Mouse (Mus musculus) embryonic fibroblast, embryonic 13.5 days (primary cell): ENCODE data around the gene Zfpm1.

Experiments
- CTCF ChIP-seq: IDR thresholded peaks from 2 replicates; pipeline ENCODE4 v1.5.1; 2011; ENCODE audit warnings: mild to moderate bottlenecking, control low read depth, low read length, moderate library complexity, borderline replicate concordance; ENCODE audit not compliant: insufficient read depth
- POLR2A ChIP-seq: IDR thresholded peaks from 2 replicates; pipeline ENCODE4 v1.6.1; 2011; ENCODE audit warnings: low read depth, mild to moderate bottlenecking, control low read depth, low read length, moderate library complexity

DNA sequence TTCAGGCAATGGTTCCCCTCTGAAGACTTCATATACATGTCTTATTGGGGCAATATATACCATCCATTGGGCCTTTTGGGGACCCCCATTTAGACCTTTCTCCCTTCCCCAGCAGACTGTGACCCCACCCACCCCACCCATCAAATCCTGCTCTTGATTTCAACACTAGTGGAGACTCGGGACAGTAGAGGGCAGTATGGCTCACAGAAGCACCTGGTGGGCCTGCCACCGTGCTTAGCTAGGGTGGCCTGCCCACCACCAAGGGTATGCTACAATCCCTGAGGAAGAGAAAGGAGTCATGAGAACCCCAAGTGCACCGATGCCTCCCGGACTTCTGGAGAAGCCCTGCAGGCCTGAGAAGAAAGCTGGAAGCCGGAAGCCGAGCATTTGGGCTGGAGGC lies 56.9 kb downstream of the Zfpm1 start:
- TF ChIP-seq POLR2A (no peak), CTCF (peak; percentile 25; the same call in 1 of the 2 replicates)
